Mouse (Mus musculus) macrophage (primary cell): Measurements from ENCODE around the gene Utp18. TPM values are rescaled to one million over a fixed set of nuclear protein-coding genes. Genes with fewer than 3 reads are reported as not detected.

Experiments
- polyA plus RNA-seq: library from polyadenylated mRNA; stranded (reverse); fragments of 250-400 nt; gene quantifications from 3 replicates; pipeline ENCODE4 v1.2.4, GENCODE M21; 2018; ENCODE audit warnings: inconsistent platforms

The Utp18 gene
- polyA plus RNA-seq, 1 experiment from 2014 or later = 15.8 TPM

Other genes starting within 250 kb of the Utp18 start
- gene Mbtd1, start 86 bp upstream of the Utp18 start, polyA plus RNA-seq = 7.7 to 19.3 TPM (median 16.1 TPM) in 3 replicates
- 187 to 466 TPM (median 286 TPM) in 3 replicates for gene Nme2, start 70.5 kb upstream of the Utp18 start, polyA plus RNA-seq
- gene Gm20390, start 82.5 kb upstream of the Utp18 start, polyA plus RNA-seq = 6.1 to 48.7 TPM (median 16.9 TPM) in 3 replicates
- gene Nme1, start 82.8 kb upstream of the Utp18 start, polyA plus RNA-seq = 32.9 to 71.2 TPM (median 46.6 TPM) in 3 replicates
- 47.8 to 52.5 TPM (median 51.8 TPM) in 3 replicates for gene Spag9, start 110.3 kb upstream of the Utp18 start, polyA plus RNA-seq